Mouse (Mus musculus) neural tube, embryonic 14.5 days (tissue): ENCODE measurements around the gene Tuba1c. TPM values are rescaled to one million over a fixed set of nuclear protein-coding genes. Genes with fewer than 3 reads are reported as not detected.
A peak's percentile ranks its signal among the peaks of the same experiment; 100 is the strongest.

Experiments used
- ATAC-seq: fragments of 200-750 bp; cut with Nextera tagmentation; 2 replicates; pipeline ENCODE4 v1.8.0; 2017; ENCODE audit warnings: low read depth, mild to moderate bottlenecking, moderate TSS enrichment, moderate library complexity
- H3K27ac ChIP-seq: fragments of 300-500 bp; sonication (generic); 2 replicates; pipeline ENCODE4 v1.5.1; 2014; ENCODE audit warnings: low read depth, mild to moderate bottlenecking, control low read depth, low read length, moderate library complexity, mixed read lengths
- H3K27me3 ChIP-seq: fragments of 300-500 bp; sonication (generic); 2 replicates; pipeline ENCODE4 v1.6.1; 2014; ENCODE audit warnings: low read length; ENCODE audit not compliant: control insufficient read depth, insufficient read depth
- H3K36me3 ChIP-seq: fragments of 300-500 bp; sonication (generic); 2 replicates; pipeline ENCODE4 v1.6.1; 2014; ENCODE audit warnings: low read length, mixed read lengths; ENCODE audit not compliant: control insufficient read depth, insufficient read depth
- H3K4me1 ChIP-seq: fragments of 300-500 bp; sonication (generic); 2 replicates; pipeline ENCODE4 v1.6.1; 2014; ENCODE audit warnings: low read length; ENCODE audit not compliant: control insufficient read depth, insufficient read depth
- H3K4me2 ChIP-seq: fragments of 300-500 bp; sonication (generic); 2 replicates; pipeline ENCODE4 v1.6.1; 2014; ENCODE audit warnings: mild to moderate bottlenecking, low read depth, low read length, control low read depth
- H3K4me3 ChIP-seq: fragments of 300-500 bp; sonication (generic); 2 replicates; pipeline ENCODE4 v1.5.1; 2014; ENCODE audit warnings: low read depth, low read length, control low read depth, mixed read lengths
- H3K9ac ChIP-seq: fragments of 300-500 bp; sonication (generic); replicated peaks from 2 replicates; pipeline ENCODE4 v1.6.1; 2014; ENCODE audit warnings: low read depth, mild to moderate bottlenecking, control low read depth, low read length, mixed read lengths
- H3K9me3 ChIP-seq: fragments of 300-500 bp; sonication (generic); 2 replicates; pipeline ENCODE4 v1.6.1; 2016; ENCODE audit warnings: low read length; ENCODE audit not compliant: control insufficient read depth
- WGBS: fragments of 180-500 bp; shearing (Covaris S2); extraction: QIAGEN DNeasy Blood & Tissue Kit; methylation state at CpG from one replicate; pipeline ENCODE4 v1.1.7; 2014; 5-methylcytosine and 5-hydroxymethylcytosine counted together
- polyA plus RNA-seq: library from polyadenylated mRNA; unstranded; fragments of >200 nt; fragmentation: Nextera tagmentation; extraction: Ambion mirVana; gene quantifications from 2 replicates; pipeline ENCODE4 v1.2.1, GENCODE M21; 2014

Gene Tuba1c
- polyA plus RNA-seq, 1 experiment from 2014 or later: 7.3 TPM

- Histone ChIP-seq H3K27ac (peak overlapping the region; percentile 97), H3K4me1 (peaks cover 43% of the 10 kb centered on the region), H3K4me3 (peak overlapping the region; percentile 37), H3K9me3 (no peaks in the 10 kb centered on the region), H3K27me3 (no peaks in the 10 kb centered on the region), H3K9ac (peak overlapping the region; percentile 71), H3K36me3 (no peaks in the 10 kb centered on the region), H3K4me2 (peak overlapping the region; percentile 89)
- WGBS: 2% methylated on average over 35 of the region's 35 CpGs
- peak; percentile 87 for ATAC-seq
Measured at GRCm38 (mm10) chr15:98993093-98993793, 36.4 kb upstream of the Tuba1c start.

- H3K27ac ChIP-seq: peak overlapping the region; percentile 4; the same call in 1 of the 2 replicates
- H3K4me2 ChIP-seq: peak overlapping the region; percentile 89
- no peaks in the 10 kb centered on the region for H3K9me3 ChIP-seq
- ATAC-seq: no peak
- H3K27me3 ChIP-seq: no peaks in the 10 kb centered on the region
- H3K36me3 ChIP-seq: no peaks in the 10 kb centered on the region
- 0% methylated on average over 11 of the region's 11 CpGs for WGBS
- H3K9ac ChIP-seq: peak overlapping the region; percentile 71
- peak overlapping the region; percentile 37 for H3K4me3 ChIP-seq
- peaks cover 37% of the 10 kb centered on the region for H3K4me1 ChIP-seq
Measured at GRCm38 (mm10) chr15:98993865-98994264, 35.8 kb upstream of the Tuba1c start.

- no peak overlapping the region for H3K27ac ChIP-seq
- H3K4me2 ChIP-seq: no peak overlapping the region
- no peaks in the 10 kb centered on the region for H3K36me3 ChIP-seq
- H3K4me1 ChIP-seq: peaks cover 31% of the 10 kb centered on the region
- 82% methylated on average over 9 of the region's 9 CpGs for WGBS
- H3K27me3 ChIP-seq: no peaks in the 10 kb centered on the region
- H3K9me3 ChIP-seq: no peaks in the 10 kb centered on the region
- H3K4me3 ChIP-seq: no peak overlapping the region
- no peak overlapping the region for H3K9ac ChIP-seq
- no peak for ATAC-seq
Measured at GRCm38 (mm10) chr15:98994957-98995520, 34.7 kb upstream of the Tuba1c start.

GRCm38 (mm10) chr15:98996840-98997239, 32.9 kb upstream of the Tuba1c start:
- H3K4me1 ChIP-seq: peaks cover 18% of the 10 kb centered on the region
- H3K9me3 ChIP-seq: no peaks in the 10 kb centered on the region
- H3K9ac ChIP-seq: no peak overlapping the region
- H3K4me3 ChIP-seq: no peak overlapping the region
- ATAC-seq: no peak
- H3K4me2 ChIP-seq: no peak overlapping the region
- no peaks in the 10 kb centered on the region for H3K27me3 ChIP-seq
- 75% methylated on average over 7 of the region's 7 CpGs for WGBS
- H3K36me3 ChIP-seq: no peaks in the 10 kb centered on the region
- H3K27ac ChIP-seq: no peak overlapping the region

GRCm38 (mm10) chr15:98997938-98998774, 31.5 kb upstream of the Tuba1c start:
- no peak overlapping the region for H3K4me3 ChIP-seq
- ATAC-seq: no peak
- H3K9ac ChIP-seq: no peak overlapping the region
- WGBS: 46% methylated on average over 13 of the region's 13 CpGs
- no peaks in the 10 kb centered on the region for H3K27me3 ChIP-seq
- H3K4me2 ChIP-seq: no peak overlapping the region
- no peaks in the 10 kb centered on the region for H3K36me3 ChIP-seq
- no peaks in the 10 kb centered on the region for H3K9me3 ChIP-seq
- 0 out of 2 replicates have a peak overlapping the region, but pooled peaks have one; percentile 39 for H3K27ac ChIP-seq
- peaks cover 11% of the 10 kb centered on the region; the same call in 1 of the 2 replicates for H3K4me1 ChIP-seq

GRCm38 (mm10) chr15:98998775-98999157, 30.9 kb upstream of the Tuba1c start:
- no peak overlapping the region for H3K9ac ChIP-seq
- ATAC-seq: no peak
- no peaks in the 10 kb centered on the region for H3K27me3 ChIP-seq
- no peaks in the 10 kb centered on the region for H3K9me3 ChIP-seq
- WGBS: 40% methylated on average over 6 of the region's 6 CpGs
- no peak overlapping the region for H3K27ac ChIP-seq
- no peaks in the 10 kb centered on the region for H3K36me3 ChIP-seq
- no peak overlapping the region for H3K4me2 ChIP-seq
- no peak overlapping the region for H3K4me3 ChIP-seq
- peaks cover 8% of the 10 kb centered on the region; the same call in 1 of the 2 replicates for H3K4me1 ChIP-seq

- H3K9me3 ChIP-seq: no peaks in the 10 kb centered on the region
- no peak overlapping the region for H3K4me3 ChIP-seq
- H3K27ac ChIP-seq: no peak overlapping the region
- no peak overlapping the region for H3K9ac ChIP-seq
- H3K4me2 ChIP-seq: no peak overlapping the region
- H3K36me3 ChIP-seq: no peaks in the 10 kb centered on the region
- 48% methylated on average over 14 of the region's 14 CpGs for WGBS
- ATAC-seq: peak; percentile 22; the same call in 1 of the 2 replicates
- no peaks in the 10 kb centered on the region for H3K27me3 ChIP-seq
- H3K4me1 ChIP-seq: peaks cover 5% of the 10 kb centered on the region; the same call in 1 of the 2 replicates
Measured at GRCm38 (mm10) chr15:99000535-99001283, 29.0 kb upstream of the Tuba1c start.

GRCm38 (mm10) chr15:99001451-99001931, 28.2 kb upstream of the Tuba1c start:
- Histone ChIP-seq H3K9me3 (no peaks in the 10 kb centered on the region), H3K27ac (no peak overlapping the region), H3K36me3 (no peaks in the 10 kb centered on the region), H3K27me3 (no peaks in the 10 kb centered on the region), H3K4me2 (peak overlapping the region; percentile 35), H3K4me1 (peaks cover 5% of the 10 kb centered on the region; the same call in 1 of the 2 replicates), H3K4me3 (no peak overlapping the region), H3K9ac (no peak overlapping the region)
- ATAC-seq: no peak
- WGBS: 18% methylated on average over 16 of the region's 17 CpGs
